Mouse (Mus musculus) erythroblast, embryonic 14.5 days (primary cell): ENCODE data around the gene Vmn1r1.
"Not testable (repeated sequence)": the region's sequence is repeated elsewhere in the genome, so short reads cannot be mapped to it uniquely, and the experiment has no call there.

Experiments used
- GATA1 ChIP-seq: IDR thresholded peaks from 2 replicates; pipeline ENCODE4 v1.6.1; 2012; ENCODE audit warnings: low read length, inconsistent platforms, mixed read lengths
- TAL1 ChIP-seq: IDR thresholded peaks from 3 replicates; pipeline ENCODE4 v1.6.1; 2012; ENCODE audit warnings: low read length, inconsistent platforms, mixed read lengths

DNA sequence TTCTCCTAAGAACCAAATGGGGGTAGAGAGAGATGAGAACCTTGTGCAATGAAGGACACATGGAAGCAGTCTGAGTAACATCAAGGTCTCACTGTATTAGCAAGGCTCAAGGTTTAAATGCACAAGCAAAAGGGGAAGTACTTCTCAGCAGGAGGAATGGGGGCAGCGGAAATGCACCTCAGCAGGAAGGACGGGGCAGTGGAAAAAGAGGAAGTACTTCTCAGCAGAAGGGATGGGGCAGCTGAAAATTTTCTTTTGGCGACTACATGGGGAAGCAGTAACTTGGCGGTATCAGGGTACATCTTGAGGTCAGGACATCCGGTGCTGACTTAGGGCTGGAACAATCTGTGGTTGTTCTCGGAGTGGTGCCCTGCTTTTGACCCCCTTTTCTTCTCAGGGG lies 5.9 kb upstream of the Vmn1r1 start:
- TF ChIP-seq TAL1, GATA1: not testable (repeated sequence)
